Mouse (Mus musculus): ENCODE measurements around the gene Kif22.

The Kif22 gene

DNA sequence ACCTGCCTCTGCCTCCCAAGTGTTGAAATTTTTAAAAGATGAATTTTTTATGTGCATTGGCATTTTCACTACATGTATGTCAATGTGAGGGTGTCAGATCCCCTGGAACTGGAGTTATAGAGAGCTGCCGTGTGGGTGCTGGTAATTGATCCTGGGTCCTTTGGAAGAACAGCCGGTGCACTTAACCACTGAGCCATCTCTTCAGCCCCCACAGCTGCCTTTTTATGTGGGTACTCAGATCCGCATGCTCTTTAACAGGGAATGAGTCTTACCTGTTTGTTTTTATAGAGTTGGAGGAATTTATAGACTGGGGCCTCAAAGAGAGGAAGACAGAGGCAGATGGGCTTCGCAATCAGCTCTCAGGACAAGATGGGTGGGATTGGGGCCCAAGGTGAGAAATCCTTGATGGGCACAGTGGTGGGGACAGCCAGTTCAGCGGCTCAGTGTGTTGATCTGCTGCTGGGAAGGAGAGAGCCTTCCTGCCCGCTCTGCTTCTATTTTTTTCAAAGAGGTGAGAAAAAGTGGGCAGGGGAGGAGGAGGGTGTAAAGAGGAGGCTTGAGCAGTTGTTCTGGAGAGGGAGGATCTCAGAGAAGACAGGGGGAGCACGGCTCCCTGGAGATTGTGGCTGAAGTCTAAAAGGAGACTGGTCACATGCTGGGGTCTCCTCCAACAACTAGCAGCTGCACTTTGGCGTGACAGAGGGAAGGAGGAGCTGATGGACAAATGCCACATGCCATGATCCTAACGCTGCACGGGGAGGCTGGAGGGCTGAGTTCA lies 57.4 kb downstream of the Kif22 start:
- in situ Hi-C loops (cut with MboI), result no loop called here

DNA sequence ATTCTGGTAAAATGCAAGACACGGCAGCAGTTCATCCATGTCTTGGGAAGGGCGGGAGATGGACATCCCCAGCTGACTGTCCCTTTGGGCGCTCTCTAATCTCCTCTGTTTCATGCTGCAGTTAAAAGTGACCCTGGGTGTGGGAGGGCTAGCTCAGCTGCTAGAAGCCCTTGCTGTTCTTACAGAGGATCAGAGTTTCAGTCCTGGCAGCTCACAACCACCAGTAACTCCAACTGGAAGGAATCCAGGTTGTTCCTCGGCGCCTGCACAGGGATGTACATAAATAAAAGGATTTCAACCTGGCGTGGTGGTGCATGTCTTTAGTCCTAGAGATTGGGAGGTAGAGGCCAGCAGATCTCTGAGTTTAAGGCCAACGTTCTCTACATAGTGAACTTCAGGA lies 59.2 kb downstream of the Kif22 start:
- in situ Hi-C loops (cut with MboI), result no loop called here

DNA sequence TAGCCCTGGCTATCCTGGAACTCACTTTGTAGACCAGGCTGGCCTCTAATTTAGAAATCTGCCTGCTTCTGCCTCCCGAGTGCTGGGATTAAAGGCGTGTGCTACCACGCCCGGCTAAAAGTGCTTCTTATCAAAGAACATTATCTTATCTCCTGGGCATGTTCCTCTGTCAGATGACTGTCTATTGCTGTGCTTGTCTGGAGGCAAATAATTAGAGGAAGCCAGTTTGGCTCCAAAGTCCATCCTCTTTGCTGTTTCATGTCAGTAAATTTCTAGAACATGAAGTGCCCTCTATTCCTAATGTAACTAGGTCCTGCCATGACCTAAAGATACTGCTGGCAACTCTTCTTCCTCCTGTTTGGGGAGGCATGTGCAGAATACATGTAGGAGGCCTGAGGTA lies 60.2 kb downstream of the Kif22 start:
- in situ Hi-C loops (cut with MboI), result no loop called here

DNA sequence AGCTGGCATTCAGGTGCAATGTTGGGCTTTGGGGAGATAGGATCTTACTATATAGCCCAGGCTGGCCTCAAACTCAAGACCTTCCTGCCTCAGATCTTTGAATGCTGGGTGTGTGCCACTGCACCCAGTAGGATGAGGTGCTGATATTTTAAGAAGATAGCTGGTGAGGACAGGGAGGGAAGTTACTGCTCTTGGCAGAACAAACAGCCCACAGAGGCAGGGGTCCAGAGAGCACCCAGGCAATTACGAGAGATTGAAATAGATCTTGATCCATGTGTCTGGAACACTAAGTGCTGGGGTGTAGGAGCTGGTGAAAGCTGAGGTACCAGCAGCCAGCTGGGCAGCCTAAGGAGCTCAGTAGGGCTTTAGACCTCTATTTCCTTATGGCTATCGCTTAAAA lies 60.7 kb downstream of the Kif22 start:
- in situ Hi-C loops (cut with MboI), result no loop called here

DNA sequence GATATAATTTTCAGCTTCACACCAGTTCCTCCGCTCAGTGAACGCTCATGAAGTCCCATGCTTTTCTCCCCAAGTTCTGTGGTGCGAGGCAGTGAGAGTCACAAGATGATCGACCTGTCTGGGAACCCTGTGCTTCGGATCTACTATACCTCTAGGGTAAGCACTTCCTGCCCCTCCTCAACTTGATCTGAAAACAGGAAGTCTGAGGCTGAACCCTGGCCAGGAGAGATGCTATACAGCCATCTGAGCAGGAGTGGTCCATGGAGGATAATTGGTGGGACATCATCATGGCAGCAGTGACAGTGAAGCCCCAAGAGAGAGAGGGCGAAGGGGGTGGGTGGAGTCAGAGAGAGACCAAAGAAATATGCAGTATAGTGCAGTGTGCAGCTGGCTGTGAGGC lies 63.4 kb downstream of the Kif22 start:
- in situ Hi-C loops (cut with MboI), result no loop called here

Measured in mature B cell (primary cell).